ENCODE assay signal across 8 mouse cellular contexts in the genomic region with DNA sequence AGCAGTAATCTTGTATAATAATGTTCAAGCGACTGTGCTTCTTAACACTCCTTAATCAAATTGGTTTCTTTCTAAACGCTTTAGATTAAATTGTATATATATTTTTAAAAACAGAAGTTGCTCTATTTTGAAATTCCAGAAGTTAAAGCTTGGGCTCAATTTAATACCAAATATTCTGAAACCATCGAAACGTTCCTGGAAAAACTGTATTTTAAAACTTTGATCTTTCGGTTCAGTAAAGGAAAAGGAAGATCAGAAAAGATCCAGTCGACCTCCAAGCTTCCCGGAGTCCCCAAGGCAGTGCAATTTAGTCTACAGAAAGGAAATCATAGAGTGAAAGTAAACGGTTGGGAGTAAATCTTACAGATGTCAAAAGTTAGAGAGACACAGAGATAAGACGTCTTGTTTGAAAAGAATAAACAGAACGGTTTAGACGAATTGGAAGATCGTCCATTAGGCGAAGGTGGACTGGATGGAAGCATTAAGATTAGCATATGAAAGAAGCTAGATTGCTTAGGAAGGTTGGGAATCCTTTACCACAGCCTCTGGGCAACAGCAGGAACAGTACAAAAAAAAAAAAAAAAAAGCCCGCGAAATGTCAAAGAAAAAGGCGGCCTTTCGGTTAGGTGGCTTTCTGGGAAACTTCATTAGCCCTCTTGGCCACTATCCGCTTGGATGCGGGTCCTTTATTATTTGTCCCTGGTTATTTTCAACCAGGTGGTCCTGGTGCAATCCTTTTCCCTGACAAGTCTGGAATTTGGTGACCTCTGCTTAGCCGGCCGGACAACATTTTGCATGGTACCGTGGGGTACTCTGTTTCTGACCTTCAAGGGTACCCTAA. TPM values are rescaled to one million over a fixed set of nuclear protein-coding genes. Genes with fewer than 3 reads are reported as not detected.
DNase-seq lines count a peak whose midpoint lies in the region; ATAC-seq and TF ChIP-seq lines count a peak whose summit lies in the region.

No protein-coding gene starts in this region.

- H3K27ac ChIP-seq in kidney, adult 2 months (ENCODE audit: insufficient read depth, low read depth, low read length), result peak overlapping the region; percentile 55
- H3K27ac ChIP-seq in forebrain, embryonic 11.5 days (ENCODE audit: low read depth, low read length), result peak overlapping the region; percentile 99
- H3K27ac ChIP-seq in liver, embryonic 12.5 days, result peak overlapping the region; percentile 100
- peak overlapping the region; percentile 96 for H3K27ac ChIP-seq in stomach, embryonic 16.5 days (ENCODE audit: low read length)

- peaks cover 13% of the 10 kb centered on the region; the same call in 1 of the 2 replicates for H3K4me1 ChIP-seq in kidney, adult 2 months (ENCODE audit: control insufficient read depth, insufficient read depth, low read length)
- H3K4me1 ChIP-seq in G1E (ENCODE audit: insufficient read depth, low read depth, low read length), result peaks cover 62% of the 10 kb centered on the region
- peaks cover 16% of the 10 kb centered on the region for H3K4me1 ChIP-seq in forebrain, embryonic 11.5 days (replicated peaks; ENCODE audit: control insufficient read depth, insufficient read depth, low read length)
- peaks cover 37% of the 10 kb centered on the region for H3K4me1 ChIP-seq in liver, embryonic 12.5 days
- peaks cover 28% of the 10 kb centered on the region for H3K4me1 ChIP-seq in stomach, embryonic 16.5 days (ENCODE audit: control insufficient read depth, insufficient read depth, low read length)

- peak overlapping the region; percentile 58 for H3K4me2 ChIP-seq in forebrain, embryonic 11.5 days (ENCODE audit: low read depth, low read length, severe bottlenecking)
- H3K4me2 ChIP-seq in liver, embryonic 12.5 days, result peak overlapping the region; percentile 78
- peak overlapping the region; percentile 73 for H3K4me2 ChIP-seq in stomach, embryonic 16.5 days (ENCODE audit: low read depth, low read length)

- peak overlapping the region; percentile 45 for H3K4me3 ChIP-seq in kidney, adult 2 months (ENCODE audit: insufficient read depth, low read depth, low read length)
- H3K4me3 ChIP-seq in G1E (ENCODE audit: low read depth, low read length), result peak overlapping the region; percentile 4; the same call in 1 of the 2 replicates
- peak overlapping the region; percentile 23 for H3K4me3 ChIP-seq in forebrain, embryonic 11.5 days (ENCODE audit: low read depth, low read length)
- peak overlapping the region; percentile 42 for H3K4me3 ChIP-seq in liver, embryonic 12.5 days
- peak overlapping the region; percentile 44 for H3K4me3 ChIP-seq in stomach, embryonic 16.5 days (replicated peaks; ENCODE audit: low read length)

- peak overlapping the region; percentile 65 for H3K9ac ChIP-seq in forebrain, embryonic 11.5 days (ENCODE audit: low read length)
- H3K9ac ChIP-seq in liver, embryonic 12.5 days, result peak overlapping the region; percentile 77
- peak overlapping the region; percentile 70 for H3K9ac ChIP-seq in stomach, embryonic 16.5 days (ENCODE audit: low read length)

- TF ChIP-seq POLR2A in kidney, adult 2 months (IDR thresholded peaks at IDR 0.05; ENCODE audit: low read depth, low read length), result no peak

- TF ChIP-seq CTCF in kidney, adult 2 months (conservative IDR thresholded peaks at IDR 0.05; ENCODE audit: insufficient read depth, insufficient read length, low read depth, low read length), result no peak
- no peak for TF ChIP-seq CTCF in G1E (IDR thresholded peaks at IDR 0.05; ENCODE audit: low read depth, low read length)

- DNase-seq in kidney, adult 2 months, result no peak
- no peak for DNase-seq in kidney, adult 11 months
- no peak for DNase-seq in G1E (ENCODE audit: low spot score)
- DNase-seq in forebrain, embryonic 11.5 days (ENCODE audit: low spot score), result peak; percentile 51
- DNase-seq in adrenal gland, postnatal 36 days, result no peak
- DNase-seq in adrenal gland, adult 18-20 months (ENCODE audit: low spot score in 2 of 2), result no peak

- 2% methylated on average over 22 of the region's 22 CpGs for WGBS in kidney, adult 2 months
- WGBS in forebrain, embryonic 11.5 days, result under 1% methylated on average over 22 of the region's 22 CpGs
- WGBS in liver, embryonic 12.5 days (ENCODE audit: insufficient replicate concordance), result 4% methylated on average over 22 of the region's 22 CpGs
- WGBS in stomach, embryonic 16.5 days, result 1% methylated on average over 22 of the region's 22 CpGs

- ATAC-seq in G1E (ENCODE audit: extremely low read depth, insufficient number of reproducible peaks, low FRiP score, poor library complexity, severe bottlenecking), result no peak
- peak; percentile 37; the same call in 1 of the 2 replicates for ATAC-seq in forebrain, embryonic 11.5 days (replicated peaks; ENCODE audit: low FRiP score)
- ATAC-seq in liver, embryonic 12.5 days, result no peak
- ATAC-seq in stomach, embryonic 16.5 days (ENCODE audit: insufficient read depth, low FRiP score), result no peak

- no peaks in the 10 kb centered on the region for H3K36me3 ChIP-seq in kidney, adult 2 months (ENCODE audit: control insufficient read depth, insufficient read depth, low read length)
- H3K36me3 ChIP-seq in G1E (replicated peaks), result no peaks in the 10 kb centered on the region
- H3K36me3 ChIP-seq in forebrain, embryonic 11.5 days (ENCODE audit: control insufficient read depth, insufficient read depth, low read length), result no peaks in the 10 kb centered on the region
- no peaks in the 10 kb centered on the region for H3K36me3 ChIP-seq in liver, embryonic 12.5 days
- H3K36me3 ChIP-seq in stomach, embryonic 16.5 days (ENCODE audit: control insufficient read depth, insufficient read depth, low read length), result no peaks in the 10 kb centered on the region

- no peaks in the 10 kb centered on the region for H3K27me3 ChIP-seq in kidney, adult 2 months (replicated peaks; ENCODE audit: control insufficient read depth, insufficient read depth, low read length)
- no peaks in the 10 kb centered on the region for H3K27me3 ChIP-seq in G1E (ENCODE audit: insufficient read depth, low read length)
- no peaks in the 10 kb centered on the region for H3K27me3 ChIP-seq in forebrain, embryonic 11.5 days (ENCODE audit: control insufficient read depth, insufficient read depth, low read length)
- no peaks in the 10 kb centered on the region for H3K27me3 ChIP-seq in liver, embryonic 12.5 days (replicated peaks)
- H3K27me3 ChIP-seq in stomach, embryonic 16.5 days (ENCODE audit: control insufficient read depth, insufficient read depth, low read length), result no peaks in the 10 kb centered on the region

- H3K9me3 ChIP-seq in G1E (replicated peaks), result no peaks in the 10 kb centered on the region
- no peaks in the 10 kb centered on the region for H3K9me3 ChIP-seq in forebrain, embryonic 11.5 days (ENCODE audit: control insufficient read depth, low read length)
- no peaks in the 10 kb centered on the region for H3K9me3 ChIP-seq in liver, embryonic 12.5 days (replicated peaks)
- no peaks in the 10 kb centered on the region for H3K9me3 ChIP-seq in stomach, embryonic 16.5 days (replicated peaks; ENCODE audit: control insufficient read depth, low read length)

RNA-seq across cellular contexts. Expression of gene Hist1h4d, which starts 4.9 kb away (rescaled TPM):
- polyA plus RNA-seq in kidney, adult 2 months (2012; rRNA removed), result 3.7 and 5.4 TPM in 2 replicates
- total RNA-seq in G1E (2014; fragmentation: Nextera tagmentation), result 2,252 and 2,609 TPM in 2 replicates
- total RNA-seq in G1E (2017), result 1,080 and 1,131 TPM in 2 replicates
- polyA plus RNA-seq in G1E (2012), result 14.6 and 40.1 TPM in 2 replicates
- polyA plus RNA-seq in forebrain, embryonic 11.5 days (2014; fragmentation: Nextera tagmentation; extraction: Ambion mirVana), result 132 and 133 TPM in 2 replicates
- 128 and 134 TPM in 2 replicates for polyA plus RNA-seq in liver, embryonic 12.5 days (2016; fragmentation: Nextera tagmentation; extraction: Ambion mirVana)
- 60.7 and 86.3 TPM in 2 replicates for polyA plus RNA-seq in stomach, embryonic 16.5 days (2015; fragmentation: Nextera tagmentation; extraction: Ambion mirVana)
- 100 to 1,000 TPM; 159 to 164 TPM for total RNA-seq in adrenal gland, postnatal 36 days (2021)
- total RNA-seq in adrenal gland, adult 18-20 months (2021), result 100 to 1,000 TPM; 125 to 153 TPM

RNA-seq across cellular contexts. Expression of gene Hist1h3d, which starts 10.8 kb away (rescaled TPM):
- polyA plus RNA-seq in kidney, adult 2 months (2012; rRNA removed), result 0.68 and 0.88 TPM in 2 replicates
- total RNA-seq in G1E (2014; fragmentation: Nextera tagmentation) (524 and 556 TPM in 2 replicates), G1E (2017) (92.0 and 101 TPM in 2 replicates)
- 3.7 and 9.6 TPM in 2 replicates for polyA plus RNA-seq in G1E (2012)
- 11.9 and 13.9 TPM in 2 replicates for polyA plus RNA-seq in forebrain, embryonic 11.5 days (2014; fragmentation: Nextera tagmentation; extraction: Ambion mirVana)
- polyA plus RNA-seq in liver, embryonic 12.5 days (2016; fragmentation: Nextera tagmentation; extraction: Ambion mirVana), result 5.3 and 6.2 TPM in 2 replicates
- polyA plus RNA-seq in stomach, embryonic 16.5 days (2015; fragmentation: Nextera tagmentation; extraction: Ambion mirVana), result 6.3 and 6.5 TPM in 2 replicates
- 1 to 10 TPM; 7.4 TPM for total RNA-seq in adrenal gland, postnatal 36 days (2021)
- total RNA-seq in adrenal gland, adult 18-20 months (2021), result 1 to 10 TPM; 3.2 to 3.9 TPM

RNA-seq across cellular contexts. Expression of gene Hist1h2ad, which starts 12.1 kb away (rescaled TPM):
- polyA plus RNA-seq in kidney, adult 2 months (2012; rRNA removed), result not detected in 2 replicates
- total RNA-seq in G1E (2014; fragmentation: Nextera tagmentation) (5.3 and 7.3 TPM in 2 replicates), G1E (2017) (491 and 756 TPM in 2 replicates)
- 2.3 and 7.4 TPM in 2 replicates for polyA plus RNA-seq in G1E (2012)
- 2.5 and 3.0 TPM in 2 replicates for polyA plus RNA-seq in forebrain, embryonic 11.5 days (2014; fragmentation: Nextera tagmentation; extraction: Ambion mirVana)
- 1.2 and 3.1 TPM in 2 replicates for polyA plus RNA-seq in liver, embryonic 12.5 days (2016; fragmentation: Nextera tagmentation; extraction: Ambion mirVana)
- 2.5 TPM in 2 replicates for polyA plus RNA-seq in stomach, embryonic 16.5 days (2015; fragmentation: Nextera tagmentation; extraction: Ambion mirVana)
- total RNA-seq in adrenal gland, postnatal 36 days (2021), result 10 to 100 TPM in 1 of 2 experiments, 1 to 10 TPM in 1; 8.1 to 13.6 TPM
- total RNA-seq in adrenal gland, adult 18-20 months (2021), result 1 to 10 TPM; 5.6 to 6.1 TPM

RNA-seq across cellular contexts. Expression of gene Hist1h2bf, which starts 12.3 kb away (rescaled TPM):
- polyA plus RNA-seq in kidney, adult 2 months (2012; rRNA removed), result 0.30 and 0.99 TPM in 2 replicates
- total RNA-seq in G1E (2014; fragmentation: Nextera tagmentation), result 610 and 627 TPM in 2 replicates
- total RNA-seq in G1E (2017), result 748 and 859 TPM in 2 replicates
- 5.7 and 27.4 TPM in 2 replicates for polyA plus RNA-seq in G1E (2012)
- polyA plus RNA-seq in forebrain, embryonic 11.5 days (2014; fragmentation: Nextera tagmentation; extraction: Ambion mirVana), result 4.5 and 5.9 TPM in 2 replicates
- 7.1 and 9.9 TPM in 2 replicates for polyA plus RNA-seq in liver, embryonic 12.5 days (2016; fragmentation: Nextera tagmentation; extraction: Ambion mirVana)
- polyA plus RNA-seq in stomach, embryonic 16.5 days (2015; fragmentation: Nextera tagmentation; extraction: Ambion mirVana), result 1.7 and 3.0 TPM in 2 replicates
- total RNA-seq in adrenal gland, postnatal 36 days (2021), result 10 to 100 TPM; 34.6 to 44.5 TPM
- 10 to 100 TPM; 15.9 to 21.9 TPM for total RNA-seq in adrenal gland, adult 18-20 months (2021)

RNA-seq across cellular contexts. Expression of gene Hist1h2bg, which starts 15.1 kb away (rescaled TPM):
- polyA plus RNA-seq in kidney, adult 2 months (2012; rRNA removed), result 3.1 and 4.6 TPM in 2 replicates
- total RNA-seq in G1E (2014; fragmentation: Nextera tagmentation) (1,531 and 1,684 TPM in 2 replicates), G1E (2017) (1,342 and 1,812 TPM in 2 replicates)
- polyA plus RNA-seq in G1E (2012), result 13.0 and 49.8 TPM in 2 replicates
- polyA plus RNA-seq in forebrain, embryonic 11.5 days (2014; fragmentation: Nextera tagmentation; extraction: Ambion mirVana), result 7.4 and 10.0 TPM in 2 replicates
- polyA plus RNA-seq in liver, embryonic 12.5 days (2016; fragmentation: Nextera tagmentation; extraction: Ambion mirVana), result 10.7 and 14.4 TPM in 2 replicates
- polyA plus RNA-seq in stomach, embryonic 16.5 days (2015; fragmentation: Nextera tagmentation; extraction: Ambion mirVana), result 16.8 and 17.5 TPM in 2 replicates
- total RNA-seq in adrenal gland, postnatal 36 days (2021), result 100 to 1,000 TPM; 105 to 116 TPM
- 10 to 100 TPM; 54.4 to 56.8 TPM for total RNA-seq in adrenal gland, adult 18-20 months (2021)
